Comparison of ENCODE assay signal across 9 mouse cellular contexts in genomic region chr4:12511656-12512385, GRCm38 (mm10).
DNase-seq lines count a peak whose midpoint lies in the region; ATAC-seq lines count a peak whose summit lies in the region.
"Had no signal": no experiment of that assay in that cellular context is flagged by ENCODE, and none has a peak within 500 bp of the region (broad histone marks: within the 10 kb centered on the region; RNA-seq: fewer than 3 reads in every experiment).

No protein-coding gene starts in this region.

- DNase-seq in neural tube, embryonic 10.5 days (ENCODE audit: extremely low spot score, low spot score), result no peak
- DNase-seq in embryonic facial prominence, embryonic 10.5 days (ENCODE audit: low spot score), result peak; percentile 28
- peak; percentile 86 to 88 for DNase-seq in left cerebral cortex, adult 18-20 months (ENCODE audit: low spot score in 2 of 2)
- peak; percentile 11 for DNase-seq in ovary, postnatal 36 days (ENCODE audit: low spot score)
- DNase-seq in thymus, postnatal 10 days (ENCODE audit: low spot score in 2 of 2), result no peak
- DNase-seq: liver, embryonic 13.5 days had no signal

- no peaks in the 10 kb centered on the region for H3K27me3 ChIP-seq in neural tube, embryonic 15.5 days (replicated peaks)
- no peaks in the 10 kb centered on the region for H3K27me3 ChIP-seq in embryonic facial prominence, embryonic 10.5 days (replicated peaks; ENCODE audit: low read depth, poor library complexity, severe bottlenecking)
- no peaks in the 10 kb centered on the region for H3K27me3 ChIP-seq in heart, embryonic 11.5 days (ENCODE audit: control insufficient read depth, insufficient read depth, low read length)
- H3K27me3 ChIP-seq: liver, embryonic 13.5 days had no signal

- H3K4me1 ChIP-seq in neural tube, embryonic 15.5 days, result peaks cover 15% of the 10 kb centered on the region
- H3K4me1 ChIP-seq in embryonic facial prominence, embryonic 10.5 days, result peaks cover 17% of the 10 kb centered on the region
- peaks cover 2% of the 10 kb centered on the region; the same call in 1 of the 2 replicates for H3K4me1 ChIP-seq in heart, embryonic 11.5 days (ENCODE audit: control insufficient read depth, insufficient read depth, low read length)
- H3K4me1 ChIP-seq: liver, embryonic 13.5 days had no signal

- H3K36me3 ChIP-seq in neural tube, embryonic 15.5 days, result no peaks in the 10 kb centered on the region
- no peaks in the 10 kb centered on the region for H3K36me3 ChIP-seq in embryonic facial prominence, embryonic 10.5 days (replicated peaks)
- H3K36me3 ChIP-seq in heart, embryonic 11.5 days (ENCODE audit: control insufficient read depth, insufficient read depth, low read length), result no peaks in the 10 kb centered on the region
- H3K36me3 ChIP-seq: liver, embryonic 13.5 days had no signal

- H3K9ac ChIP-seq in neural tube, embryonic 15.5 days (replicated peaks), result no peak overlapping the region
- no peak overlapping the region for H3K9ac ChIP-seq in heart, embryonic 11.5 days (ENCODE audit: low read depth, low read length)
- H3K9ac ChIP-seq: liver, embryonic 13.5 days had no signal

- no peak overlapping the region for H3K4me3 ChIP-seq in neural tube, embryonic 15.5 days (replicated peaks)
- H3K4me3 ChIP-seq in embryonic facial prominence, embryonic 10.5 days, result no peak overlapping the region
- no peak overlapping the region for H3K4me3 ChIP-seq in heart, embryonic 11.5 days (ENCODE audit: low read depth, low read length)
- H3K4me3 ChIP-seq: liver, embryonic 13.5 days had no signal

- 0 out of 2 replicates have a peak overlapping the region, but pooled peaks have one; percentile 14 for H3K27ac ChIP-seq in neural tube, embryonic 15.5 days (replicated peaks)
- H3K27ac ChIP-seq in embryonic facial prominence, embryonic 10.5 days (replicated peaks), result no peak overlapping the region
- H3K27ac ChIP-seq in heart, embryonic 11.5 days (ENCODE audit: low read depth, low read length), result peak overlapping the region; percentile 35; the same call in 1 of the 2 replicates
- H3K27ac ChIP-seq: liver, embryonic 13.5 days had no signal

- no peak for ATAC-seq in neural tube, embryonic 15.5 days (ENCODE audit: low FRiP score)
- peak; percentile 52; the same call in 1 of the 2 replicates for ATAC-seq in heart, embryonic 11.5 days (replicated peaks; ENCODE audit: insufficient number of reproducible peaks, low FRiP score, low TSS enrichment)
- ATAC-seq in activated CD4-positive, CD25-positive, alpha-beta regulatory T cell, adult 4 months, result no peak

- no peaks in the 10 kb centered on the region for H3K9me3 ChIP-seq in neural tube, embryonic 15.5 days (replicated peaks)
- H3K9me3 ChIP-seq in embryonic facial prominence, embryonic 10.5 days, result no peaks in the 10 kb centered on the region
- no peaks in the 10 kb centered on the region for H3K9me3 ChIP-seq in heart, embryonic 11.5 days (replicated peaks; ENCODE audit: control insufficient read depth, low read length)
- H3K9me3 ChIP-seq: liver, embryonic 13.5 days had no signal

- 62% methylated on average over 10 of the region's 10 CpGs for WGBS in neural tube, embryonic 15.5 days
- WGBS in embryonic facial prominence, embryonic 10.5 days, result 65% methylated on average over 10 of the region's 10 CpGs
- WGBS in heart, embryonic 11.5 days (ENCODE audit: insufficient replicate concordance), result 53% methylated on average over 10 of the region's 10 CpGs

- H3K4me2 ChIP-seq in neural tube, embryonic 15.5 days, result no peak overlapping the region
- H3K4me2 ChIP-seq in heart, embryonic 11.5 days, result no peak overlapping the region
- H3K4me2 ChIP-seq: liver, embryonic 13.5 days had no signal

Comparison
In these comparisons a context has a peak if more than half of its experiments do, and no peak if none do; other contexts are left out.
1. DNase-seq: peak in embryonic facial prominence, embryonic 10.5 days (single experiment), left cerebral cortex, adult 18-20 months (2 of 2) and ovary, postnatal 36 days (single experiment); none in neural tube, embryonic 10.5 days (single experiment) and thymus, postnatal 10 days (0 of 2).